Mouse (Mus musculus): ENCODE data around the gene Mydgf.

Gene Mydgf

DNA sequence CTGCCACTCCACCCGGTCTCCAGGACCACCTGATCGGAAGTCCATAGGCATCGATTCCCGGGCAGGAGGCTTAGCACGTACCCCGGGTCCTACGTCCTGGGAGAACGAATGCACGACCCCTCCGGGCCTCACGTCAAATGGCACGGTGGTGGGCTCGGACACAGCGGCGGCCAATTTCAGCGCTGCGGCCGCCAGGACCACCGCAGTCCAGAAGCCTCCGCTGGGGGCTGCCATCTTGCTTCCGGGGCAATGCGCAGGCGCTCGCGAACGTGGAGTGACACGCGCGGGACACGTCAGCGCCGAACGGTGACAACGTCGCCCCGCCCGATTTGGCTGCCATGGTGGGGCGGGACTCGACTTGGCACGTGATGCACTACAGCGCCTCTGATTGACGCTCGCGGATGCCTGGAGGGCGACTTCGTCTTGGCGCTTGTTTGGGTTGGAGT is at the start of gene Mydgf:
Gene Mydgf (minus strand): TSS at position 263 of the 446 bp plus-strand sequence.
- peak; percentile 95 for DNase-seq (ENCODE audit: low read depth)

DNA sequence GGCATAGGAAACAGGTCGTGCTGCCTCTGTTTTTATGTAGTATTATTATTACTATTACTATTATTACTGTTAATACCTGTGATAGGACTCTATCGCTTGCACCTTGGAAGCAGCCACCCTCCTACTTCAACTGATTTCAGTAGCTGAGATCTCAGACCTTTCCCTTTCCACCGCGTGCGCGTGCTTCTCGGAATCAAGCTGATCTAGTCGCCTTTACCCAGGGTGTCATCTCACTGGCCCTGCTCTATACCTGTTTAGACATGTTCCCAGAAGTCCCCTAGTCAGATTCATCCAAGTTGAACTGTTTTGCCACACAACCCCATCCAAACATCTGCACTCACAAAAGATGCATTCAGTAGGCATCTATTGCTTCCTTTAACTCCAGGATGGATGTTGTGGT is 49.7 kb upstream of the Mydgf start:
- DNase-seq (ENCODE audit: low read depth) = no peak

DNA sequence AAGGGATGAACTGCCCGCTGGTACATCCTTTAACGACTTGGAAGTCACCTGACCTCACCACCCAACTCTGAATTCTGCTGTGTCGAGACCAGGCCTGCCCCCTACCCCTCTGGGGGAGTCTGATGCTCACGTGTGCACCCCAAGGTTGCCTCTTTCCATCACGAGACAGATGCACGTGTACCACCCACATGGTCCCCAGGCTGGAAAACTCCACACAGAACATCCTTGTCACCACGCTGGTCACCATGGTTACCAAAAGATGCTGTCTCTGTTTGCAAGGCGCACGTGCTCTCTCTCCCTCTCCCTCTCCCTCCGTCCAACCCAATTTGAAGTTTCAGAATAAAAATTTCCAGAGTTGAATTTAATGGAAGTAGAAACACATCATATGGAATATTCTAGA is 46.2 kb upstream of the Mydgf start:
- DNase-seq (ENCODE audit: low read depth) = no peak

DNA sequence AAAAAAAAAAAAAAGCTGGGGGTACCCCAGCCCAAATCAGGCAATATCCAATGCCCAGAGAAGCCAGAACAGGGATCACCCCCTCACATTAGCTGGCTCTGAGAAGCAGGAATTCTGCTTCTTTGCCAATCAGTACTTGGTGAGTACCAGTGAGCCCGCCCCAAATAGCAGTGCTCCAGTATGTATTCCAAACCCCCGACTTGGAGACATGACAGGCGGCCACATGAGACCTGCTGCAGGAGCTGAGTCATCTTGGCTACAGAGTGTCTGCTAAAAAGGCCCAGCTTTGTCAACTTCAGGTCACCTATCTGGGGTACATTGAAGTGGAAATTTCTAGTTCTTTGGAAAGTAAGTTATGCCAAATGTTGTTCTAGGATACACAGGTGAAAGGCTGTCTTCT is 42.8 kb upstream of the Mydgf start:
- no peak for DNase-seq (ENCODE audit: low read depth)

DNA sequence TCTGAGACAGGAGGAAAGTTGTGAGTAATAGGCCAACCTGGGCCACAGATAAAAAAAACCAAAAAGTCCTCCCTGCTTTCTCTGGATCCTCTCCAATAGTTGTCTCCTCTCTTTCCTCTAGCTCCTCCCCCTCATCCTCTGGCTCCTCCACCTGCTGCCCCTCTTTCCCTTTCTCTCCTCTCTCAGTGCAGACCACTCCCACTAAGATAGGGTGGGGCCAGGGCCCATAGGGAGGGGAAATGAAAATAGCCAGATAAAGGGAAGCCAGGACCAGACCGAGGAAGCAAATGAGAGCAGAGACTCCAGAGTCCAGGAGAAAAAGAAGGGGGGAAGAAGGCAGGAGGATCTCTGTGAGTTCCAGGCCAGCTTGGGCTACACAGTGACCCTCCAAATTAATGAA is 41.2 kb upstream of the Mydgf start:
- no peak for DNase-seq (ENCODE audit: low read depth)

DNA sequence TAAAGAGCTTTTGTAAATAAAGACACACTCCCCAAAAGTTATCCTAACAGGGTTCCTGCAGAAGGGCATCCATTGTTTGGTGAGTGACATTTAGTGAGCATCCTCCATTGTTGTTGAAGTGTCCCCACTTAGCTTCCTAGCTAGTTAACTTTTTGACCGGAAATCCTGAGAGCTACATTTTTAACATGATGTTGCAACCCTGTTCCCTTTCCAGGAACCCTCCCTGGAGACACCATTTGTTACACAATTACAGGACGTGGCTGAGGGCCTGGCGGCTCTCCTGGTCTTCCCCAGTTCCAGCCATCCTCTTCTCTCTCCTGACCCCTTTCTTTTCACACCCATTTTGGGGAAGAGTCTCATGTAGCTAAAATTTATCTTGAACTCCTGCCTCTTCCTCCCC is 36.1 kb upstream of the Mydgf start:
- DNase-seq (ENCODE audit: low read depth) = no peak

DNA sequence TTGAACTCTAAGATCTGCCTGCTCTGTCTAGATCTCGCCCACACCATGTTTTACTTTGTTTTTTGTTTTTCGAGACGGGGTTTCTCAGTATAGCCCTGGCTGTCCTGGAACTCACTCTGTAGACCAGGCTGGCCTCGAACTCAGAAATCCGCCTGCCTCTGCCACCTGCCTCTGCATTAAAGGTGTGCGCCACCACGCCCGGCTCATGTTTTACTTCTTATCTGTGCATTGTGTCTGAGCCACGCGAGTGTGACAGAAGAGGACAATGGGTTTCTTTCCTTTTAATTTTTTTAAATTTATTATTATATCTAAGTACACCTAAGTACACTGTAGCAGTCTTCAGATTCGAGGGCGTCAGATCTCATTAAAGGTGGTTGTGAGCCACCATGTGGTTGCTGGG is 35.5 kb upstream of the Mydgf start:
- no peak for DNase-seq (ENCODE audit: low read depth)

DNA sequence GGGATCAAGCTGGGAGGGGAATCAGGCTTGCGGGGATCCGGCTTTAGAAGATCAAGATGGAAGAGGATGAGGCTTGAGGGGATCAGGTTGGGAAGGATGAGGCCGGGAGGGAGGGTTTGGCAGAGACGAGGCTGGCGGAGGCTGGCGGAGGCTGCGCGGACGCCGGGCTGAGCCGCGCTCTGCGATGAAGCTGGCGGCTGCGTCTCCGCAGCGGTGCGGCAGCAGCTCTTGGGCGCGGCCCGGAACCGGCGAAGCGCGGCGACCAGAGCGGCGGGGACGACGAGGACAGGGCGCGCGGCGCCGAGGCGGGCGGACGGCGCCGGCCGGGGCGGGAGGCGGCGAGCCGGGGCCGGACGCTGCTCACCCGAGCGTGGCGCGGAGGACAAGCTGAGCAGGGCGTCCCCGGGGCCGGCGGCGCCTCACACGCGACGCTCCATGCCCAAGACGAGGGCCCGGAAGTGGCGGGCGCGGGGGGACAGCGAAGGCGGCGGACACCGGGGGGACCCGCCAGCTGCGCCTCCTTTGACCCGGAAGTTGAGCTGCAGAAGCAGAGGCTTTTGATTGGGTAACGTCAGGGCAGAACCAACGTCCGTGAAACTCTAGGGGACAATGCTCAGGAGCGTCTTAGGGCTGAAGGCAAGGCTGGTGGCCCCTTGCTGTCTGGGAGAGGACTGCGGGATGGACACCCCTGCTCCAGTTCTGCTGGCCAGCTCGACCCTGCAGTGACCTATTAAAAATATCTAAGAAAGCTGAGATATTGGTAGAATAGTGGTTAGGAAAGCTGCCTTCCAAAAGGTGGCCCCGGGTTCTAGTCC is 34.9 kb upstream of the Mydgf start, which contains the start of gene Dpp9:
Gene Dpp9 (minus strand): TSS at position 529 of the 815 bp plus-strand sequence.
- peak; percentile 90 for DNase-seq (ENCODE audit: low read depth)

DNA sequence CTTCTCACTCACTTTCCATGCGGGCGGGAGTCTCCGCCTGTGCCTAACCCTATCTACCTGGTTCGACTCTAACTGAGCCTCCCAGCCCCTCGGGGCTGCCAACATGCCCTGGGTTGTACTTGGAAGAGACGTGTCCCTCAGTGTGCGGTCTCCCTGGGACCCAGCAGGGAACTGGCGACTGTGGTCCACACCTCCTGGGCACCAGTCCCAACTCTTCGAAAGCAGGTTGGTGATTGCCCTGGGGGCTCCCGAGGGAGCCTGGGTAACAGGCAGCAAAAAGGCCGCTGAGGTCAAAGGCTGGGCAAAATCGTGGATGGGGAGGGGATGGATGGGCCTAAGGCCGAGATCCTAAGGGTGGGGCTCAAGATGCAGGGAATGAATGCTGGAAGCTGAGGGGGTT is 34.0 kb upstream of the Mydgf start:
- no peak for DNase-seq (ENCODE audit: low read depth)

DNA sequence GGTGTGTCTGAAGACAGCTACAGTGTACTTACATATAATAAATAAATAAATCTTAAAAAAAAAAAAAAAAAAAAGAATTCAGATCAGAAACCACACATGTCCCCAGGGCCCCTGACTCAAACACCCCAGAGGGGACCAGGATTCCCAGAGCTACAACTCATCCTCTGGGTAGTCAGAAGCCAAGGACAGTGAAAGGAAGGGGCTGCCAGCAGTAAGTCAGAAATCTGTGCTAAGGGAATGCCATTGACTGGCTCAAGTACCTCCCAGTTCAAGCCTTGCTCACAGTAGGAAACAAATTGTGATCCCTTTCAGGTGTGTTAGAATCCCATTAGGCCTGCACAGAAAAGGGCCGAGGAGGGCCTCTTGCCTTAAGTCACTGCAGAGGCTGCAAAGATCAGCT is 30.5 kb upstream of the Mydgf start:
- DNase-seq (ENCODE audit: low read depth) = no peak

DNA sequence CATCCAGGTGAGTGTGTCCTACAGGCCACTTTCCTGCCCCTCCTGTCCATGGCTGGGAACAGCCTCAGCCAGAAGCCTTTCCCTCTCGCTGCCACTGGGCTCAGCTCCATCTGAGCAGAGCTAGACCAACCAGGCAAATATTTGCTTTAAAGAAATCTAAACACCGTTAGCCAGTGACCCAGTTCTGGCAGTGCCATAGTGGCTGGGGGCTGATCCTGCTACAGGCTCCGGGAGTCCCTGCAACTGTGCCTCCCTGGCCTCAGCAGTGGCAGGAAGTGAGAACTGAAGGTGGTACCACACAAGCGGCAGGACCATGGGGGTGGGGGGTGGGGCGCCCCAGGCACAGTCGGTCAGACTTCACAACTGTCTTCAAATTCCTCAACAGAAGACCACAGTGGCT is 29.0 kb upstream of the Mydgf start:
- no peak for DNase-seq (ENCODE audit: low read depth)

DNA sequence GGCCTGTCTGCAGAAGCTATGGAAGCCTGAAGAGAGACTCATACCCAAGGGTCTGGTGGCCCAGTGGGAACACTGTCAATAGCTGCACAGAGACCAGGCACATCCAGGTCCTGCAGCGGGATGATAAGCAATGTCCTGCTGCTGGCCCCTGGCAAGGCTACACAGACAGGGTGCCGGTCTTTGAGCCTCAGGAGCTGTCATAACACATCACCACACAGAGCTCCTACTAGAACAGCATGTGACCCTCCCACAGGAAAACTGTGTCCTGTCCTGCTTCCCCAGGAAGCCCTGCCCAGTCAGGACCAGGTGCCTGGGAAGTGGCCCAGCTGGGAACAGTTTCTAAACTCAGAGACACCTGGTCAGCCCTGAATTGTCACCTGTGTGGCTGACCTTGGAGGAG is 27.4 kb upstream of the Mydgf start:
- DNase-seq (ENCODE audit: low read depth) = no peak

DNA sequence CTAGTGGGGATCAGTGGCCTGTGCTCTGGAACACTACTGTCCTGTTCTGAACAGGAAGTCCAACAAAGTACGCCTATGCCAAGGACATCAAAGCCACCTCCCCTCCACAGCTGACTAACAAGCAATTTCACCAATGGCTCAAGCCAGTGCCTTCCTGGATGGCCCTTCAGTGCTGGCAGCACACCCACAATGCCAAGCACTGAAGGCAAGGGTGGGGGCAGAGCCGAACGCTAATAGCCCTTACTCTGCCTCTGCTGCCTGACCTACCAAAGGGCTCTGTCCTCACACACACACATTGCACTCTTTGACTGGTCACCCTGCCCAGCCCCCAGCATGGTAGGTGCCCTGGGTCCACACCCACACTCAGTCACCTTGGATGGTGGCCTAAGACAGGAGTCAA is 25.1 kb upstream of the Mydgf start:
- no peak for DNase-seq (ENCODE audit: low read depth)

DNA sequence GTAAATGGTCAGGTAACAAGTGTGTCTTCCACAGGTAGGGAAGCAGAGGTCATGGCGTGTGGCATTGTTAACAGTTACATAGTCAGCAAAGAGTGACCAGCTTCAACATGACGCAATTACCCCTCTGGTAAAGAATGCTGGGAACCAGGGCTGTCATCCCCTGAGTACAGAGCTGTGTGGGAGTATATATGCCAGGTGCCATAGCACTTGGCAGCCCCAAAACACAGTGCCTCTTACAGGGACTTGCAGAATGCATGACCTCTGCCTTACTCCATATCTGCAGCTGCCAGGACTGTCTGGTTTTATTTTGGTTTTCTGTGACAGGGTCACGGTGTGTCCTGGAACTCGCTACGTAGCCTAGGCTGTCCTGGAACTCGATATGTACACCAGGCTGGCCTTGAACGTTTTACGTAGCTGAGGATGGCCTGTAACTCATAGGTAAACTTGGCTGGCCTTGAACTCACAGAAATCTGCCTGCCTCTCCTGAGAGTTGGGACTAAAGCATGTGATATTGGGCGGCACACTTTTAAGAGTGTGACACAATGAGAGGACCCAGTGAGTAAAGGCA is 24.3 kb upstream of the Mydgf start:
- no peak for DNase-seq (ENCODE audit: low read depth)

DNA sequence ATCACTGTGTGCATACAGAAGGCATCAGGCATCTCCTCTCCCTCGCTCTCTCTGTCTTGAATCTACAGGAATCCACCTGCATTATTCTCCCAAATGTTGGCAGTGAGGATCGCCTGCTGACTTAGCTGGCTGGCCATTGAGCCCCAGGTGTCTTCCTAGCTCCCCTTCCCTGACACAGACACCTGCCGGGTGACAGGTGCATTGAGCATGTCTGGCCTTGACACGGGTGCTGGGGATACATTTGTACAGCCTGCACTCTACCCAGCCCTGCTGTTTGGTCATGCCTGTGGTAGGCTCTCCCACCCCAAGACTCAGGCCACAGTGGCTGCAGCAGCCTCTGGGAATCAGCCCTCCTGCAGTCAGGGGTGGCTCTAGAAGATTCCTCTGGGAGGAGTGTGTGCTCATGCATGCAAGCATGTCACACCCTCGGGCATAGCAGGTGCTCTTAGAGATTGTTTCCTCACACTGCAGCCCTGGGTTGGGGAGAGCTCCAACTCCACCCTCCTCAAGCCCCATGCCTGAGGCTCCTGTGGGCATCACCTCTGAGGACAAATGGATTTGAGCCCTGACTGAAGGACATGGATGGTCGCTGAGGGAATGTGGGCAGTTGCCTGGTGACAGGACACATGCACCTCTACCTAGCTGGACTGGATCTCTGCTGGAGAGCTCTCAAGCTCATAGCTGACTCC is 23.4 kb upstream of the Mydgf start:
- no peak for DNase-seq (ENCODE audit: low read depth)

DNA sequence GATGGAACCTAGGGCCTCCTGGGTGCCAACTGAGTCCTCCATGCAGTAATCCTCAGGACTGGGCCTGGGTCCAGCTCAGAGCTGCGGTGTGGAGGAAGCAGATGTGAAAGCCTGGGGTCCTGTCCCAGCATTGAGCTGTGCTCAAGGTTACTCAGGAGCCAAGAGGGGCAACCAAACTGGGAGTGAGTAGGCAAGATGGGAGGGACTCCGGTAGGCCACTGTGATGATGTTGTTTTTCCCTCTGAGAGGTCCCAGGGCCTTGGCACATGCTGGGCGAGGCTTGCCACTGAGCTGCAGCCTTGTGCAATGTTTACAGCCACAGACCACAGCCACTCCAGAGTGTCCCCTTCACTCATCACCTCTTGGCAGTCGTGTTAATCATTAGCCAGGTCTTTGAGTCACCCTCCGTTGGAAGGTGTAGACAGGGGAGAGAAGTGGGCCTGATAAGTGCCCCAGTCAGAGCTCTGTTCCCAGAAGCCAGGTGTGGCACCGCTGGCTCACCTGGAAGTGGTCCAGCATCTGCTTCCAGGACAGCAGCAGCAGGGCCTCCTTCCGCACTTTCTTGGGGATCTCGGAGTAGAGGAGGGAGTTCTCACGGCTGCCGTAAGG is 22.7 kb upstream of the Mydgf start:
- no peak for DNase-seq (ENCODE audit: low read depth)

DNA sequence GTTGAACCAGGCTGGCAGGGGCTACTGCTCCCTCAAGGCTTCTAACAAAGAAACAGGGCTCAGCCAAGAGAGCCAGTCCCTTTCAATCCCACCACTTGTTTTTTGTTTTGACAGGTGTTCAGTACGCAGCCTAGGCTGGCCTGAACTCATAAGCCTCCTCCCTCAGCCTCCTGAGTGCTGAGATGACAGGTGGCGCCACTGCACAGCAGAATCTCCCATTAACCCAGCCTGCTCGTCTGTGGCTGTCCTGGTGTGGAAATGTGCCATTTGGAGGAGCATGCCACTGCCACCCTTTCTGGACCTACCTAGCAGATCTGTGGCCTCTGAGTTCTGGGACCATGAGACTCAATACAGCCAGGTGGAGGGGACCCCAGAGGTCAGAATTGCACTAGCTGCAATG is 20.0 kb upstream of the Mydgf start:
- DNase-seq (ENCODE audit: low read depth) = no peak

DNA sequence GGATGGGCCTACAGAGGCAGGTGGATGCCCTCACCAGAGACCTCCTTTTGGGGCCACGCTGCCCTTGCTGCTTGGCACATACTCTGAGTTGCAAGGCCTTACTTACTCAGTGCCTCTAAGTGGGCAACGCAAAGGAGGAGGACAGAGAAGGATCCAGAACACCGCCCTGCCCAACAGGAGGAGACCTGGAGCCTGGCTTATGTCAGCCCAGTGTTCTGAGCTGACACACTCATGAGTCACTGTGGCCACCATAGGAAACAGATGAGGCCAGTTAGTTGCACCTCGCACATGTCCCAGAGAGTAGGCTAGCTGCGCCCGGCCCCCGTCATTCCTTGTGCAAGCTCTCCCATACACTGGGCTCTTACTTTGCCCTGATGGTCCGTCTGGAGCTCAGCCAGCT is 18.8 kb upstream of the Mydgf start:
- DNase-seq (ENCODE audit: low read depth) = no peak

DNA sequence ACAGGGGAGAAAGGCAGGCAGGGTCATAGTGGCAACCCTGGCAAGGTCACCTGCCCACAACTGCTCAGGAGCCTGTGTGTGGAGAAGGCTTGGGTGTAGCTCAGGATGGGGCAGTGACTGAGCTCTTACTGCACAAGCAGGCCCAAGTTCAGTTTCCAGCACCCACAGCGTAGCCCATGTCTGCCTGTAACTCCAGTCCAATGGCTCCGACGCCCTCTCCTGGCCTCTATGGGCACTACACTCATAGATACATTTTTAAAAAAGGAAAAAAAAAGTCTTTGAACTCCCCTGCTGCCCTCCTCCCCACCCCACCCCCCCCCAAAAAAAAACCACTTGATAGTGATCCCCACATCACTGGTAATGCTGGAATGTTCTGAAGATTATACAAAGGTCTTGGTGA is 17.9 kb upstream of the Mydgf start:
- DNase-seq (ENCODE audit: low read depth) = no peak

DNA sequence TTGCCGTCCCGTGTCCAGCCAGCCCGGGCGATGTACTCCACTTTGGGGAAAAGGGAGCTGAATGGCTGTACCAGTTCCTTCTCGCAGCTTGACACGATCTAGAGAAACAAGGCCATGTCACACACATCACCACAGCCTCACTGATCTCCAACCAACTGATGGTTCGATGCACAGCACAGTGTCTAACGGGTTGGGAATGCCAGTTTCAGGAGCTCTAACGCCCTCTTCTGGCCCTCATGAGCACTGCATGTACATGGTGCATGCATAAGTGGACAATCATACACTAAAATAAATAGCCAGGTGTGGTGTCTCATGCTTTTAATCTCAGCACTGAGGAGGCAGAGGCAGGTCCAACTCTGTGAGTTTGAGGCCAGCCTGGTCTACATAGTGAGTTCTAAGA is 16.9 kb upstream of the Mydgf start:
- peak; percentile 53 for DNase-seq (ENCODE audit: low read depth)

DNA sequence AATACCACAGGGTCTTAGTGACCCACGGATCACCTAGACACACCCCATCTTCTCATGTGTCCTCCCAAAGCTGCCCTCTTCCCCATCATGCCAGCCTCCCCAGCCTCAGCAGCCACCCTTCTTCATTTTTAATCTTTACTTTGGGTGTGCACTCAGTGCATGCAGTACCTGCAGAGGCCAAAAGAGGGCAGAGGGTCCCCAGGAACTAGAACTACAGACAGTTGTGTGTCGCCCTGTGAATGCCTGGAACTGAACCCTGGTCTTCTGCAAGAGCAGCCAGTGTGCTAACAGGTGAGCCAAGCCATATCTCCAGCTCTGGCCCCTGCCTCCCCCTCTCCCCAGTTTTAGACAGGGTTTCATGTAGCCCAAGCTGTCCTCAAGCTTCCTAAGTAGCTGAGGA is 13.1 kb upstream of the Mydgf start:
- peak; percentile 53 for DNase-seq (ENCODE audit: low read depth)

DNA sequence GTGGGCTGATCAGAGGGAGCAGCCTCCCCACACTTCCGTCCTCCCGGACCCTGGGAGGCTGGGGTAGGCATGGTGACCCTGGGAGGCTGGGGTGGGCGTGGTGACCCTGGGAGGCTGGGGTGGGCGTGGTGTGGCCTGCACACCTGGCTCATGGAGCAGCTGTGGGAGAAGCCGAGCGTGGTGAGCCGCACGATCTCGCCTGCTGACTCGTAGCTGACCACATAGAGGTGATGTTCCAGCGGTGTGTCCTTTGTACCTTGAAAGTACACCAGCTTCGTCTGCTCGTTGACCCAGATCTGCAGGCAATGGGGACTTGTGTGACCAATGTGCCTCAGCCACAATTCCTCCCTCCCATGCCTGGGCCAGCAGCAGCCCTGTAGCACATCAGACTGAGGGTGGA is 11.0 kb upstream of the Mydgf start:
- DNase-seq (ENCODE audit: low read depth) = no peak

DNA sequence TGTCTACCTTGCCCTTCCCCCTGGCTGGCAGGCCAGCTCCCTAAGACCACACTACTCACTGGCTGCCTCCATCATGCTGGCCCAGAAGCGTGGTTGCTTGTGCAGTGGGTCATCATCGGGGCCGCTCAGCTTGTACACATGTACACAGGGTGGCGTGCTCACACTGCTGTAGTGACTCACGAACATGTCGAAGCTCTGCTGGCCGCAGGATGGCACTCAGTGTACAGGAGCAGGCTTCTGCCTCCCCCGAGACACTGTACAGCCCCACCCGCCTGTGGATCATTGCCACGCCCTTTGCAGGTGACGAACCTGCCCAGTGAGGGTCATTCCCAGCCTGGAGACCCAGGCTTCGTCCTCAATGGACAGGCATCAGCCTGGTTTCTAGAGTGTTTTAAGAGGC is 10.6 kb upstream of the Mydgf start:
- no peak for DNase-seq (ENCODE audit: low read depth)

All from naive thymus-derived CD4-positive, alpha-beta T cell, adult 2 months (primary cell).